Mouse (Mus musculus): Measurements from ENCODE around the gene Ccdc134.

DNA sequence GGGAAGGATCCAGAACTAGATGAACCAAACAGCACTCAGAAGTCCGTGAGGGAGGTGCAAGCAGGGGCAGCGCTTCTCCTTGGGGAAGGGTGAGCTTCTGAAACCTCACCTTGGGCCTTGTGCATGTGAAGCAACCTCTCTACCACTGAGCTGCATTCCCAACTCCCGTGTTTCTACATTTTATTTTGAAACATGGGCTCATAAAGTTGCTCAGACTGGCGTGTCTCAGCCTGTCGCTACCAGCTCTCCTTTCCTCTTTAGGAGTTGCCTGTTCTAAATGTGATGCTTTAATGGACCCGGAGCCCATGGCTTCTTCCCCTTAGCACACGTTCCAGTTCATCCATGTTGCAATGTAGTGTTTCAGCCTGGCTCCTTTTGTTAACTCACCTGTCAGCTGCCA is 24.7 kb downstream of the Ccdc134 start:
- TF ChIP-seq SRF (IDR thresholded peaks at IDR 0.05; ENCODE audit: control insufficient read depth, insufficient read length, low read depth) (no peak), CEBPB (IDR thresholded peaks at IDR 0.05; ENCODE audit: insufficient read depth, poor library complexity, severe bottlenecking) (no peak), POLR2A (IDR thresholded peaks at IDR 0.05; ENCODE audit: insufficient read length, low read depth) (no peak), TCF3 (IDR thresholded peaks at IDR 0.05; ENCODE audit: insufficient read length, low read depth) (no peak), MYOD1 (IDR thresholded peaks at IDR 0.05; ENCODE audit: control insufficient read depth in 1 of 3, insufficient read length in 2 of 3, low read depth in 2 of 3) (no peak), MAX (IDR thresholded peaks at IDR 0.05; ENCODE audit: low read depth) (no peak), USF1 (IDR thresholded peaks at IDR 0.05; ENCODE audit: low read depth) (no peak), E2F4 (IDR thresholded peaks at IDR 0.05; ENCODE audit: insufficient read depth) (no peak), TCF12 (IDR thresholded peaks at IDR 0.05; ENCODE audit: insufficient read depth, poor library complexity, severe bottlenecking) (no peak), MYOG (IDR thresholded peaks at IDR 0.05; ENCODE audit: control insufficient read depth in 1 of 3, insufficient read depth in 1 of 3, insufficient read length in 2 of 3, low read depth in 2 of 3) (no peak)

All from myocyte (in vitro differentiated cells).